Mouse (Mus musculus) CH12.LX (cell line): ENCODE measurements around the gene Rbms2. TPM values are rescaled to one million over a fixed set of nuclear protein-coding genes. Genes with fewer than 3 reads are reported as not detected.

Experiments used
- DNase-seq: peaks from one replicate; pipeline ENCODE4 v3.0.0-alpha.2; 2013; ENCODE audit errors: extremely low read depth
- H3K27ac ChIP-seq: 2 replicates; pipeline ENCODE4 v1.5.1; 2012; ENCODE audit warnings: low read depth, mild to moderate bottlenecking, control low read depth, moderate library complexity; ENCODE audit not compliant: insufficient read depth
- H3K27me3 ChIP-seq: replicated peaks from 2 replicates; pipeline ENCODE3; 2012; ENCODE audit warnings: inconsistent platforms
- H3K36me3 ChIP-seq, 2 experiments: replicated peaks in 1 of 2; 2 replicates each; pipeline versions ENCODE3 to v1.6.1; 2012; ENCODE audit warnings: inconsistent platforms in 1 of 2, low read length in 1 of 2, mild to moderate bottlenecking in 1 of 2, mixed read lengths in 1 of 2, moderate library complexity in 1 of 2; ENCODE audit not compliant: control insufficient read depth in 1 of 2, insufficient read depth in 1 of 2
- H3K4me1 ChIP-seq, 2 experiments: 2 replicates each; pipeline ENCODE4 v1.6.1; 2012; ENCODE audit warnings: inconsistent platforms in 1 of 2, moderate library complexity in 1 of 2; ENCODE audit not compliant: insufficient read depth in 2 of 2, control insufficient read depth in 1 of 2
- H3K4me2 ChIP-seq: 2 replicates; pipeline ENCODE4 v1.6.1; 2012; ENCODE audit warnings: low read depth, mild to moderate bottlenecking, control low read depth; ENCODE audit not compliant: poor library complexity, insufficient read depth, severe bottlenecking
- H3K4me3 ChIP-seq, 3 experiments: fragments of 150-350 bp in 1 of 3; sonication (generic) in 1 of 3; replicated peaks in 1 of 3; 2 replicates each; pipeline versions ENCODE3 to v1.5.1; 2011 to 2012; ENCODE audit warnings: low read depth in 2 of 3, low read length in 2 of 3, mild to moderate bottlenecking in 2 of 3, moderate library complexity in 2 of 3, control low read depth in 1 of 3, improper control_type of control experiment in 1 of 3, inconsistent platforms in 1 of 3, mixed read lengths in 1 of 3; ENCODE audit not compliant: poor library complexity in 1 of 3
- H3K79me2 ChIP-seq: replicated peaks from 2 replicates; pipeline ENCODE4 v1.6.1; 2012; ENCODE audit warnings: mild to moderate bottlenecking, moderate library complexity; ENCODE audit not compliant: control insufficient read depth, poor library complexity, insufficient read depth, severe bottlenecking; ENCODE audit errors: extremely low read depth
- H3K9ac ChIP-seq: 2 replicates; pipeline ENCODE4 v1.6.1; 2012; ENCODE audit warnings: low read depth, mild to moderate bottlenecking, control low read depth, moderate library complexity; ENCODE audit not compliant: insufficient read depth
- H3K9me3 ChIP-seq: replicated peaks from 2 replicates; pipeline ENCODE3; 2012; ENCODE audit warnings: low read length, inconsistent platforms, mixed read lengths
- CTCF ChIP-seq, 2 experiments: IDR thresholded peaks in 1 of 2; conservative IDR thresholded peaks in 1 of 2; 2 replicates each; pipeline ENCODE4 v1.5.1; 2011 to 2012; ENCODE audit warnings: low read depth in 2 of 2, low read length in 2 of 2, improper control_type of control experiment in 1 of 2, inconsistent platforms in 1 of 2, mild to moderate bottlenecking in 1 of 2, moderate library complexity in 1 of 2
- ELF1 ChIP-seq: IDR thresholded peaks from 2 replicates; pipeline ENCODE4 v1.6.1; 2014; ENCODE audit warnings: low read depth, mild to moderate bottlenecking, inconsistent platforms, low read length, improper control_type of control experiment
- GABPA ChIP-seq: IDR thresholded peaks from 2 replicates; pipeline ENCODE4 v1.6.1; 2012; ENCODE audit warnings: low read depth, low read length, improper control_type of control experiment, inconsistent platforms; ENCODE audit not compliant: insufficient replicate concordance
- HCFC1 ChIP-seq: IDR thresholded peaks from 2 replicates; pipeline ENCODE4 v1.6.1; 2012; ENCODE audit warnings: low read depth, mild to moderate bottlenecking, inconsistent platforms, low read length, improper control_type of control experiment
- IRF4 ChIP-seq: IDR thresholded peaks from 2 replicates; pipeline ENCODE4 v1.6.1; 2014; ENCODE audit warnings: low read depth, mild to moderate bottlenecking, inconsistent platforms, low read length, improper control_type of control experiment
- JUN ChIP-seq: IDR thresholded peaks from 2 replicates; pipeline ENCODE4 v1.6.1; 2011; ENCODE audit warnings: low read depth, mild to moderate bottlenecking, low read length, improper control_type of control experiment, moderate library complexity; ENCODE audit not compliant: insufficient read depth
- JUND ChIP-seq: conservative IDR thresholded peaks from 2 replicates; pipeline ENCODE4 v1.6.1; 2011; ENCODE audit warnings: low read depth, low read length, improper control_type of control experiment
- KAT2A ChIP-seq: IDR thresholded peaks from 2 replicates; pipeline ENCODE4 v1.6.1; 2012; ENCODE audit warnings: low read length, improper control_type of control experiment, inconsistent platforms; ENCODE audit not compliant: insufficient replicate concordance
- MAFK ChIP-seq: IDR thresholded peaks from 2 replicates; pipeline ENCODE4 v1.6.1; 2011; ENCODE audit warnings: low read length, improper control_type of control experiment; ENCODE audit not compliant: insufficient replicate concordance
- MEF2A ChIP-seq: IDR thresholded peaks from 2 replicates; pipeline ENCODE4 v1.6.1; 2014; ENCODE audit warnings: low read depth, mild to moderate bottlenecking, inconsistent platforms, low read length, improper control_type of control experiment, borderline replicate concordance
- MXI1 ChIP-seq: IDR thresholded peaks from 2 replicates; pipeline ENCODE4 v1.6.1; 2011; ENCODE audit warnings: mild to moderate bottlenecking, low read depth, low read length, improper control_type of control experiment
- NELFE ChIP-seq: IDR thresholded peaks from 2 replicates; pipeline ENCODE4 v1.6.1; 2011; ENCODE audit warnings: low read depth, low read length, improper control_type of control experiment
- NRF1 ChIP-seq: IDR thresholded peaks from 2 replicates; pipeline ENCODE4 v1.6.1; 2014; ENCODE audit warnings: low read depth, mild to moderate bottlenecking, inconsistent platforms, low read length, improper control_type of control experiment, moderate library complexity
- POLR2A ChIP-seq: IDR thresholded peaks from 2 replicates; pipeline ENCODE4 v1.6.1; 2011; ENCODE audit warnings: low read depth, mild to moderate bottlenecking, improper control_type of control experiment, low read length
- RAD21 ChIP-seq: IDR thresholded peaks from 2 replicates; pipeline ENCODE4 v1.6.1; 2011; ENCODE audit warnings: low read depth, mild to moderate bottlenecking, low read length, improper control_type of control experiment, moderate library complexity
- RCOR1 ChIP-seq: conservative IDR thresholded peaks from 2 replicates; pipeline ENCODE4 v1.6.1; 2012; ENCODE audit warnings: low read depth, mild to moderate bottlenecking, inconsistent platforms, low read length, improper control_type of control experiment
- TBP ChIP-seq: conservative IDR thresholded peaks from 2 replicates; pipeline ENCODE4 v1.6.1; 2011; ENCODE audit warnings: low read depth, low read length, improper control_type of control experiment
- TCF12 ChIP-seq: IDR thresholded peaks from 2 replicates; pipeline ENCODE4 v1.6.1; 2014; ENCODE audit warnings: low read depth, mild to moderate bottlenecking, inconsistent platforms, low read length, improper control_type of control experiment
- UBTF ChIP-seq: IDR thresholded peaks from 2 replicates; pipeline ENCODE4 v1.6.1; 2012; ENCODE audit warnings: low read depth, mild to moderate bottlenecking, inconsistent platforms, low read length, improper control_type of control experiment, moderate library complexity
- USF1 ChIP-seq: IDR thresholded peaks from 2 replicates; pipeline ENCODE4 v1.6.1; 2014; ENCODE audit warnings: low read depth, mild to moderate bottlenecking, inconsistent platforms, low read length, improper control_type of control experiment
- ZKSCAN1 ChIP-seq: IDR thresholded peaks from 2 replicates; pipeline ENCODE4 v1.6.1; 2012; ENCODE audit warnings: low read depth, inconsistent platforms, low read length, improper control_type of control experiment, borderline replicate concordance
- ZNF384 ChIP-seq: IDR thresholded peaks from 2 replicates; pipeline ENCODE4 v1.6.1; 2012; ENCODE audit warnings: low read depth, low read length, improper control_type of control experiment, inconsistent platforms
- dilution Hi-C: fragments of 300-500 bp; cut with MboI; formaldehyde crosslinking; loops from 2 replicates; pipeline ENCODE4 v1.14.3; 2020; ENCODE audit warnings: low sequenced_read_pairs; ENCODE audit not compliant: extremely low pct_unique_long_range_greater_than_20kb, extremely low pct_ligation_motif_present
- in situ Hi-C: fragments of 300-500 bp; cut with MboI; formaldehyde crosslinking; loops from 3 replicates; pipeline ENCODE4 v1.14.3; 2019; ENCODE audit warnings: low sequenced_read_pairs, low pct_ligation_motif_present, low pct_unique_long_range_greater_than_20kb, mixed read lengths
- polyA plus RNA-seq: library from polyadenylated mRNA; unstranded; fragments of >175 nt; gene quantifications from 2 replicates; pipeline ENCODE4 v1.2.1, GENCODE M21; 2012; ENCODE audit warnings: low read depth; ENCODE audit not compliant: insufficient read length
- total RNA-seq, 2 experiments: library from RNA; depleted of rRNA; stranded (reverse); fragments of 300-350 nt in 1 of 2; fragments of >200 nt in 1 of 2; gene quantifications; 2 replicates each; pipeline ENCODE4 v1.2.3; 2012 to 2014

Rbms2 gene
- 9.4 and 9.8 TPM in 2 replicates for total RNA-seq (2012; rRNA removed)
- 8.5 and 9.1 TPM in 2 replicates for total RNA-seq (2014; rRNA removed)
- polyA plus RNA-seq: 36.6 and 48.2 TPM in 2 replicates

GRCm38 (mm10) chr10:128179989-128180388 is at the start of gene Rbms2:
Rbms2 (minus strand) TSS chr10:128180297.
- dilution Hi-C loops: no loop called here
- Histone ChIP-seq H3K27ac (no peak within 1 kb of the TSS), H3K36me3 (no peaks in the 10 kb centered on the region), H3K4me3 (no peak within 1 kb of the TSS), H3K4me2 (no peak within 1 kb of the TSS), H3K79me2 (peaks cover 7% of the 10 kb centered on the region; the same call in 1 of the 2 replicates), H3K9ac (no peak within 1 kb of the TSS), H3K9me3 (no peaks in the 10 kb centered on the region), H3K27me3 (no peaks in the 10 kb centered on the region), H3K4me1 (peaks cover 2 to 10% of the 10 kb centered on the region in 2 experiments; a peak in 2 of 4 replicates)
- TF ChIP-seq HCFC1: no peak
- TF ChIP-seq ZKSCAN1: no peak
- TF ChIP-seq ELF1: no peak
- no peak for TF ChIP-seq IRF4
- no peak for TF ChIP-seq TBP
- in situ Hi-C loops: loop anchor here (25.0 kb wide), 1 partner anchor 243 kb away; no protein-coding TSS in a partner anchor
- no peak for DNase-seq

DNA sequence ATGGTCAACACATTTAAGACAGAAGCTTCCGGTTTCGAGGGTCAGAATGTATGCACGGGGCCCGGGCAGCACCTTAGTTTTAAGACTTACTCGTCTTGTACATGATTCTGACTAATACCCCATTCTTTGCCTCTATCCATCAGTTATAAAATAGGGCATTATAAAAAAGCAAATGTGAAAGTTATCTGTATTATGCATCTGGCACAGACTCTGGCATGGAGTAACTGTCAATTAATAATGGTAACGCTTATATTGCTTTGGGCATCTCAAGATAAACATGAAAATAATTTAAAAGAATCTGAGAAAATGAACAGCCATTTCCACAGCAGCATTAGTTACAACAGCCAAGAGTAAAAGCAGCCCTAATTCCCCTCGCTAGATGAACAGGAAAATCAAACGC is 47.9 kb upstream of the Rbms2 start:
- in situ Hi-C loops: no loop called here
- H3K4me3 ChIP-seq: no peak overlapping the region
- DNase-seq: no peak
- H3K9me3 ChIP-seq: no peaks in the 10 kb centered on the region
- H3K9ac ChIP-seq: no peak overlapping the region
- H3K27me3 ChIP-seq: no peaks in the 10 kb centered on the region
- H3K36me3 ChIP-seq: no peaks in the 10 kb centered on the region
- peaks cover 0 to 7% of the 10 kb centered on the region in 2 experiments; a peak in 2 of 4 replicates for H3K4me1 ChIP-seq
- H3K79me2 ChIP-seq: peaks cover 8% of the 10 kb centered on the region; the same call in 1 of the 2 replicates
- no peak overlapping the region for H3K4me2 ChIP-seq
- no peak for TF ChIP-seq CTCF (conservative IDR thresholded peaks at IDR 0.05 in 1 of 2, IDR thresholded peaks at IDR 0.05 in 1 of 2; ENCODE audit: low read depth in 2 of 2, low read length in 2 of 2)
- no peak for TF ChIP-seq TCF12
- TF ChIP-seq RAD21: no peak
- TF ChIP-seq HCFC1: no peak
- no peak for TF ChIP-seq TBP
- no peak for TF ChIP-seq JUND
- no peak for TF ChIP-seq POLR2A
- no peak for TF ChIP-seq USF1
- TF ChIP-seq ZNF384: no peak
- no peak for TF ChIP-seq JUN
- TF ChIP-seq GABPA: no peak
- no peak for TF ChIP-seq NELFE
- no peak for TF ChIP-seq MEF2A
- TF ChIP-seq NRF1: no peak
- TF ChIP-seq RCOR1: no peak
- no peak for TF ChIP-seq MAFK
- no peak for TF ChIP-seq MXI1
- TF ChIP-seq KAT2A: no peak
- no peak for TF ChIP-seq UBTF
- TF ChIP-seq, all 38 proteins: peak for 0
- dilution Hi-C loops: no loop called here
- no peak overlapping the region for H3K27ac ChIP-seq
